Mouse (Mus musculus): Measurements from ENCODE around the gene Heatr5a.
A peak's percentile ranks its signal among the peaks of the same experiment; 100 is the strongest.

Heatr5a gene

DNA sequence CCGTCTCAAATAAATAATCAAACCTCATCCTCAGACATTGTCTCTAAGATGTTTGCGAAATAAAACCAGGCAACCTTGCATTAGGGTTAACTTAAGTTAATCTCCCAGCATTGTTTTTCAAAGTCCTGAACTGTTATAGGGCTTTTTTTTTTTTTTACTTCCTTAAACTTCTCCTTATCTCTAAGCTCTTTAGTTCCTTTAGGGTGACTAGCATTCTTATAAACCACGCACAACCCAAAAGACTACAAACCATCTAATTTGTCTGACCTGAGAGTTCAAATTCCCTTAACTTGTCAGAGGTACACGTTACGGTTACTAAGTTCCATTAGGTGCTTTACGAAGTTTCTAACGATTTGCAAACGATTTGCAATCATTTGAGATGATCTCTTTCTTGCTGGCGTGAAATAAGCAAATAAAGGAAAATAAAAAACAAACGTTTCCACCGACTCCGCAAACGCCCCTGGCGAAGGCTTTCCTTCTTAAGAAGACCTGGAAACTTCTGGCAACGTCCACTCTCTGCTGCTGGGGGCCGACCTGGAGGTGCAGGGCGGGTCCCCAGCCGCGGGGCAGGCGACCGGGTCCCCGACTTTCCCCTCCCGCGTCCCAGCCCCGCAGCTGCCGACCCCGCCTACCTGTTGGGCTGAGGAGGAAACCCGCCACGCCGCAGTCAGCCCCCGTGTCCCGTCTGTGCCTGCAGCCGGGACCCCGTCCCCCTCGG lies 610 bp downstream of the Heatr5a start:
- no peak for DNase-seq

DNA sequence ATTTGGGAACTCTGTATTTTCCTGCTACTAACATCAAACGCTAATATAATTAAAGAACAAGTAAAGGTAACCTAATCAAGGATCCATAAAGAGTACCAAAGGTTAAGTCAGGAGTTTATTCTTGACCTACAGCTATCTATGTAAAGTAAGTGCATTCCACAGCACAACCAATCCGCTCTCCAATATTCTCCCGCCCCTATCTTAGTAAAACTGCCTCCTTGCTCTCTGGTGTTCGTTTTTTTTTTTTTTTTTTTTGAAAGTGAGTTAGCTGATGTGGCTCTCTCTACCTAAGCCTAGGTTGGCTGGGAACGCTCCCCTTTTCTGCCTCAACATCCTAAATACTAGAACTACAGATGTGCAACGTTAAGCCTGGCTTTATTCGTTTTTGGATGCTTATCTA lies 1.2 kb downstream of the Heatr5a start:
- no peak for DNase-seq

DNA sequence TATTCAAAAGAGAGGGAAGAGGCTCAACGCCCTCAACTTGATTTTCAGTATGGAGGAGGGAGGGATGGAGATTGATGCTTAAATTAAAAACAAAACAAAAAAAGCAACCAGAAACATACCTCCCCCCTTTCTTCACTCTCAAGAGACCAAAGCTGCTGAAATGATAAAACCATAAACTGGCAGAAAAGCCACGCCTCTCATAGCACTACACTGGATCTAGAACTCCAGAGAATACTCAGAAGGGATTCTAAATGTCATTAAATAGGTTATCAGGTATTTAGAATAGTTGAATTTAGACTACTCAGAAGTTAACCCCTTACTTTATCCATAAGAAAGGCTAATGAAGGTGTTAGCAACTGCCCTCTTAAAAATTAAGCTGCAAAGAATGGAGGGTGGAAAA lies 2.0 kb downstream of the Heatr5a start:
- DNase-seq = no peak

DNA sequence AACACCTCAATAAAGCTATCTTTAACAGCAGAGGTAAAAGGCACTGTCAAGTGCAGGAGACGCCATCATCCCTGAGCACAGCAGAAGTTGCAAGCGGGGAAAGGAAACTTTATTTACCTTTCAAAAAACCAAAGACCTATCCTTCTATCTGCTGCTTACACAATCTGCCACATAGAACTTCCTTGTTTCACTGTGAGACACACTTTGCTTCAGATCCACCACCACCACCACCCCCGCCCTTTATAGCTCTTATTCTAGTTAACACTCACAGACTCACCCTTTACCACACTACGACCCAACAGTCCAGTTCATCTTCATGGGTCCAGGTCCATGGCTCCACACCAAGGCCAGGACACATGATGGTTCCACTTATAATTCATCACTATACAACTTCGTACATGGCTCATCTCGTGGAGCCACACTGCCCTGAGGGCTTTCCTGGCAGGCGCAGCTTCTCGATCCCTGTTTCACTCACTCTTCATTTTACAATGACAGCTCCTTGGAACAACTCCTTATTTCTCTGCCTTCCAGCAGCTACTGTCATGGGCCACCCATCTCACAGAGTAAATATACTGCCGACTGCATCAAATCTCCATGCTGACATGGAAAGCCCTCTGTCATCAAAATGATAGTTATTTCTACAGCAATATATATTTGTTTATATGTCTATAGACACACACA lies 3.1 kb downstream of the Heatr5a start:
- no peak for DNase-seq

DNA sequence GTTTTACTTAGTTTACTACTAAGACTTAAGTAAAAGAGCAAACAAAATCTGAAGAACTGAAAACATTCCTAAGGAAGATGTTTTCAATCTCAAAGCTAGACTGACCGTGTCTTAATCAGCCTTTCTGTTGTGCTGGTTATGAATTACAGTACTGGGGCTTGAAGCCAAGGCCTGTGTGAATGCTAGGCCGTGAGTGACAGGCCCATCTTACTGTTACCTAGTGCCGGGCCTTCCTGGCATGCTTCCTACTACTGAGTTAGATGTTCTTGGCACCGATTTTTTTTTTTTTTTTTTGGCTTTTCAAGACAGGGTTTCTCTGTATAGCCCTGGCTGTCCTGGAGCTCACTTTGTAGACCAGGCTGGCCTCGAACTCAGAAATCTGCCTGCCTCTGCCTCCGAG lies 13.5 kb downstream of the Heatr5a start:
- no peak for DNase-seq

DNA sequence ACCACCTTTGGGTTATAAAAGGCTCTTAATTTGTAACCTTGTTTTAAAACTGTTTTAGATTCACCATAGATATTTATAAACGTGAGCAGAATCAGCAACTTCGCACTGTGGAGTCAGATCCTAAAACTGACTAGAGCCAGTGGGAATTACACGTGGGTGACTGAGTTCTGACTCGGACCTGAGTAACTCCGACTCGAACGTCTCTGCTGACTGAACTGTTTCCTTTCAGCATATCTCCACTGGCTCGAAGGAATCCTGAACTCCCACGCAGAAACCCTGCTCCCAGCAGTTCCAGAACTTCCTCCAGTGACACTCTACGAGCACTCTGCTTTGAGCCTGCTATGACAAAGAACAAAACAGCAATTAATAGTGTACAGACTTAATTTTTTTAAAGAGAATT lies 18.8 kb downstream of the Heatr5a start:
- no peak for DNase-seq

DNA sequence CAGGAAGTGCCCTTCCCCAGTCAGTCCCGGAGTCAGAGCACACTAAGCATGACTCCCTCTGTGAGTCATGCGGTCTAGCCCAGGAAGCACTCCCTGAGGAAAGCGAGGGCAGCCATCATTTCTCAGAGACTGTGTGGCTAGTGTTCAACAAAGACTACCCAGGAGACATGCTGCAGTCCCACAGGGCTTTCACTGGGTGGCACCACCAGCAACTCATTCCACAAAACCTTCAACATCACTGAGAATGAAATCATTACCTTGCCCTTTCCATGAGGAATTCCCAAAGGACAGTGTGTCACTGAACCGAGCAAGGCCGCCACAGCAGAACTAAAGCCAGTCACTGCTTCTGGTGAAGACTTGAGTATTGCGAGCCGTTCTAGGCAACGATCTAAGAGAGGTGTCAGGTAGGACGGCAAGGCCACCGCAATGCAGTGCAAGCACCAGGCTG lies 23.6 kb downstream of the Heatr5a start:
- peak; percentile 3 for DNase-seq

DNA sequence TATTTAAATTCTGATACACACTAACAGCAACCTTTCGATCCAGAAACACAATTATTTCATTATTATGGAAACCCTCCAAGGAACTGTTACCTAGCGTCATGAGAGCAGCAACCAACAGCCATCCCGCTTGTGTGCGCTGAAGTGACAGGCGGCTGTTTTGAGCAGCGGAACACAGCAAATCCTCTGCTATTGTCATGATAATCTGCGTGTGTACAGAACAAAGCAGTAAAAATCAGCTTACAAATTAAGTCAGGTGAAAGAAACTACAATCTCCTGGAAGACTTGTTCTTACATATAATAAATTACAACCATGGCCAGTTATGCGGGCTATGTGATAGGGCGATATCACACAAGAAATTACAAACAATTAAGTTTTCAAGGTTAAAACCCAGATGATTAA lies 25.8 kb downstream of the Heatr5a start:
- DNase-seq = no peak

DNA sequence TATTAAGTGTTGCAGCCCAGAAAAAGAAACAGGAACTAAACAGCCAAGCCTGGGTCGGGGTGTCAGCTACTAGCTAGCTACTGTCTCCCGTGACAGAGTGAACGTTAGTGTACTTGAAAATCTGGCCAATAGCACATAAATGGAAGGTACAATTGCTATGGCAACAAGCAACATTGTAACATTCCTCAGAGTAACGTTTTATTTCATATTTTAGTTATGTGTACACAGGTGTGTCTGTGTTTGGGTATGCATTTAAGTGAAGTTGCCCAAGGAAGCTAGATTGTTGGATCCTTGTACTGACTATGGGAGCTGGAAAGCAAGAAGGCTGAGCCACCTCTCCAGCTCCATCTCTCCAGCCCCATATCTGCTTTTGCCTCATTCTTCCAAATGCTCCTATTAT lies 31.3 kb downstream of the Heatr5a start:
- DNase-seq = no peak

DNA sequence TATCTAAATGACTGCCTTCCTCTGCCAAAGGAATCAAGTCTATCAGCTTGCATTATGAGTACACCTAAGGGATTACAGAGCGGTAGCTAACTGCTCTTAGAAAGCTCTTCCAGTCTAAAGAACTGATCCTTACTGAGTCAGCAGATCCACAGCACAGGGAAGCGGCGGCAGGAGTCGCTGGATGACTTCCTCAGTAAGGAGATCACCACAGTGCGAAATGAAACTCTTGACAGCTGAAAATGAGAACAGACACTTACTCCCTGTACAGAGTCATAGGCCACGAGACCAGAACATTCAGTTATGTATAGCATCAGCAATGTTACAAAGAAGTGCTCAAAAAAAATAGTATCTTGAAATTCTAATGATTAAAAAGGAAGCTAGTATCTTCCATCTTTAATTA lies 33.2 kb downstream of the Heatr5a start:
- no peak for DNase-seq

DNA sequence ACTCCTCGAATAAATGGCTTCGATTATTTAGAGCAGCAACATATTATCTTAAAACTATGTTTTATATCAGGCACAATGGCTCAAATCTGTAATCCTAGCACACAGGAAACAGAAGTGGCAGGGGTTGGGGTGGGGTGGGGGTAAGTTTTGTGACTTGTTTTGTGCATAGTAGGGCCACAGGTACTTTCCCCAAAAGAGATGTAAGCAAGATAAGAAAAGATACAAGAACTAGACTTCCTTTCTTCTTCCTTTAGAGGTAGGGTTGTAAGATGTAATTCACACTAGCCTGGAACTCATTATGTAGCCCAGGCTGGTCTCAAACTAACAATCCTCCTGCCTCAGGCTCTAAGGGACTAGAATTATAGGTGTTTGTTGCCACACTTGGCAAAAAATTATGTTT lies 41.5 kb downstream of the Heatr5a start:
- DNase-seq = no peak

DNA sequence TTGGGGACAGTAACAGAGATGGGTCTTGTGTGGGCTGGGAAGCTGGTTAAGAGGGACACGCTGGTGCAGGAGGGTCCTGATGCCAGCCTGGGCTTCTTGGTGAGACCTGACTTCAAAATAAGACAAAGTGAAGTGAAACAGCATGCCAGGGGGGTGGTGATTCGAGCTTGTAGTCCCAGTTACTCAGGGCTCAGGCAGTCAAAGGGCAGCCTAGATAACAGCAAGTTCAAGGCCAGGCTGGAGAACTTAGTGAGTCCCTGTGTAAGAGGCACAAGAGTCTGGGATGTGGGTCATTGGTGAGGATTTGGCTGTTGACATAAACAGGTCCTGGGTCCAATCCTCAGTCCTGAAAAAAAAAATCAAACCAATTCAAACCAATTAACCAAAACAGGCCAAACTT lies 53.9 kb downstream of the Heatr5a start:
- no peak for DNase-seq

DNA sequence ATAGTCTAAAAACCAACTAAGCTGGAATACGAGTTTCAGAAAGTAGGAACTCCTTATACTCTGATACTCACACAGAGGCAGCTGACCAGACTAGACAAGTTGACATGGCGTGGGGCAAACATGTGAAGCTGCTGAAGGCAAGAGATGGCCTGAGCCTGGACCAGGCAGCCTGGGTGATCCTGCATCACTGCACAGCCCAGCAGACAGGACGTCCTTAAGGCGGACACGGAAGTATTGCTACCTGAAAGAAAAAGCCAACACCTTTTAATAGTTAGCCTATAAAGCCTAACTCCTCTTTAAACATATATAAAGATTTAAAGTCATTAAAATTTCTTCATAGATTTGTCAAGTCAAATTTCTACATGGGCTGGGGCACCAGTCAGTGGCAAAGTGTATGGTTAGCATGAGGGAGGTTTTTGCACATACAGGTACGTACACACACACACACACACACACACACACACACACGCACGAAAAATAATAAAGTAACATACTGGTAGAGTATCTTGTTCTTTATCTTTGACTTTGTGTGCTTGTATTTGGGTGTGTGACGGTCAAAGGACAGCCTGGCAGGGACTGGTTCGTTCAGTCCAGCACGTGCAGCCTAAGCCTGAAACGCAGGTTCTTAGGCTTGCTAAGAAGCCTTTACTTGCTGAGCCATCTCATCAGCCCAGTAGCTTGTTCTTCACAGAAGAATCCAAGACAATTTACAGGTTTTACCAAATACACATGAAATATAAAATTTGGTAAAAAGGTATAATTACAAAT lies 56.0 kb downstream of the Heatr5a start:
- no peak for DNase-seq

DNA sequence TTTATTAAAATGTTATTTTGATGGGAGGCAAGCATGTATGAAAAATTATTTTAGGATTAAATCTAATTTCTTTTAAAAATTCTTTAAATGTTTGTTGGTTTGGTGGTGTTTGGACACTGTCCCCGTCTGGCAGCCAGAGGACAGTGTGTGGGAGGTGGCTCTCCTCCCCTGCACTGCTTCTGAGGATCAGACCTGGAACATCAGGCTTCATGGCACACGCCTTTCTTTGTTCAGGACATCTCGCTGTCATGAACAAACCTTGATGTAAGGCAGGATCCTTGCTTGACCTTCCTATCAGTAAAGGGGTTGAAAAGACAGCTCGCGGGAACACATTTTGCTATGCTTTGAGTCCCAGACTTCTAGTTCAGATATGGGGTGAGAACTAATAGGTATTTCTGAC lies 61.9 kb downstream of the Heatr5a start:
- DNase-seq = no peak

DNA sequence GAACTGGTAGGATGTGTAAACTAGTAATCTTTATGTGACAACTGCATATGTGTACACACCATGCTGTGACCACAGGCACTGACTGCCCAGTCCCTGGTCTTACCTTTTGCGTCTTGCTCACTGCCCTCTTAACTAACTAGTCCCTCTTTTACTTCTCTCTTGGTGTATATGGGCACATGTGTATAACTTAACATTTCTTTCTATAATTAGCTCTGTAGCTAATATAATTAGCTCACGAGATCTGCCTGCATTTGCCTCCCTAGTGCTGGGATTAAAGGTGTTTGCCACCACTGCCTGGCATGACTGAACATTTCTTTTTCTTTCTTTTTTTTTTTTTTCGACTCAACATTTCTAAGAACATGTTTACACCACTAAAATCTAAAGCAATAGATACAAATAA lies 63.6 kb downstream of the Heatr5a start:
- DNase-seq = no peak

DNA sequence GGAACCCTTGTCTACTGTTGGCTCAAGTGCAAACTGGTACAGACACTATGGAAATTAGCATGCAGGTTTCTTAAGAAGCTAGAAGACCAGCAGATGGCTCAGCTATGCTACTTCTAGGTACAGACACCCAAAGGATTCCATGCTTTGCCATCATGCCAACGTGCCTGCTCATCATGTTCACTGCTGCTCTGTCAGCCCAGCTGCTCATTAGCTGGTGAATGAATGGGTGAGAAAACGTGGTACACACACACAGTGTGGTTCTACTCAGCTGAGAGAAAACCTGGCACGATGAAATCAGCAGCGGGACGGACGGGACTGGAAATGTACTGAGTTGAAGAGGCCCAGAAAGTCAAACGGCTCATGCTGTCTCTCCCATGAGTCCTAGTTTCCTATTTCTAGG lies 70.6 kb downstream of the Heatr5a start:
- no peak for DNase-seq

DNA sequence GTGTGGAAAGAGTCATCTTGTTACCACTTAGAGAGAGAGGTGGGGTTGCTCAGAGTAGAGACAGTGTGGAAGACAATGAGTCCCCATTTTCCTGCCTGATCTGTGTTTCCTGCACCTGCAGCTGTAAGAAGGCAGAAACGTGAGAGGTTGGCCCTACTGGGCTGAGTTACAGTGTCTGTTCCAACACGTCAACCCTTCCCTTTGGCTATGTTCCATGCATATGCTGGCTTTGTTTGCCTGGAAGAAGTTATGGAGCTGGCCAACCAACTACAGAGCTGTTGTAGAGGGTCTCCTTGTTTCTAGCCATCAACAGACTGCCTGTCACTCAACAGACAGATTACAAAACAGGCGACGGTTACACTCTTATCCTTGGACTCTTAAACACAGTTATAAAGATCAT lies 74.2 kb downstream of the Heatr5a start:
- no peak for DNase-seq

DNA sequence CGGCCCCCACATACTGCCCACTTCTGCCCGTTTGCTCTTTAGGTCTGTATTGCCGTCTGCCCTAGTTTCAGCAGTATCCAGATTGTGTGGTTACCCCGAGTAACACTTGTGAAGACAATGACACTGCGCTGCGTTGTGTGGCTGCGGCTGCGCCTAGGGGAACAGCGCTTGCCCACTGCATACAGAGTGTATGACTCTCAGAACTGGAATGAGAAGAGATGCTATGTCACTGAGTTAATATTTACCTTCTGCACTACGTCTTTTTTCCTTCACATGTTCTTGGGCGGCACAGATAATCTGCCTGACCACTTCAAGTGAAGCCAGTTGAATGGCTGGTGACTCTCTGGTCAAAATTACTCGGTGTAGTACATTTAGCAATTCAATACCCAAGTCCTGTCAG lies 82.5 kb downstream of the Heatr5a start:
- DNase-seq = no peak

DNA sequence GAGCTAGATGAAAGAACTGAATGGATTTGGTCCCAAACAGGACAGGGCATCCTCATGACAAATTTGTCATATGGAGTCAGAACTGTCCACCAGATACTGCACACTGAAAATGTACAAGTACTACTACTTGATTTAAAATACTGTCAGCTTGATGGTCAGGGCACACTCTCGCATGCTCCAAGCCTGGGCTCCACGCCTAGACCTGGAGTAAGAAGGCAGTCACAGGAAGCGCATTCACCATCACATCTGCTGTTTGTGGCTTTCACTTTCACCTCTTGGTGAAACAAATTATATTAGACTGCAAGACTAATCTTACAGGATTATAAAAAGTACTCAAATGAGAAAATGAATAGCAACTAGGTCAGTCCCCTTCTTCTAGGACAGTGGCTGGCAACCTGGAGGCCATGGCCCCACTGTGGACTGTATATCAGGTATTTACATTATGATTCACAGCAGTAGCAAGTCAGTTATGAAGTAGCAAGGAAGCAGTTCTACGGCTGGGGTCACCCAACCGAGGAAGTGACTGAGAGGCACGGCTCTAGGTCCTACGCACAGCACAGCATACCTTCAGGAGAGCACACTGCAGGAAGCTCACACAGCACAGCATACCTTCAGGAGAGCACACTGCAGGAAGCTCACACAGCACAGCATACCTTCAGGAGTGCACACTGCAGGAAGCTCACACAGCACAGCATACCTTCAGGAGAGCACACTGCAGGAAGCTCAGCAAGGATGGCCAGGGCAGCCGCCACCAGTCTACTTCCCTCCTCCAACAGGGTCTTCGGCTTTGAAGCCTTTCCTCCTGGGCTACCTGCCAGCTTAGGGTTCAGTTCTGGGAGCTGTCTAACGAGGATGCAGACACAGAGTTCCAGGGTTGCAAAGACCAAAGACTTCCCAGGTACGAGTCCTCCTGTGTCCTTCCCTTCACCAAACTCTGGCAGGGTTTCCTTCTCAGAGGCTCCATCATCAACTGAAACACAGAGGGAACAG lies 83.5 kb downstream of the Heatr5a start:
- no peak for DNase-seq

DNA sequence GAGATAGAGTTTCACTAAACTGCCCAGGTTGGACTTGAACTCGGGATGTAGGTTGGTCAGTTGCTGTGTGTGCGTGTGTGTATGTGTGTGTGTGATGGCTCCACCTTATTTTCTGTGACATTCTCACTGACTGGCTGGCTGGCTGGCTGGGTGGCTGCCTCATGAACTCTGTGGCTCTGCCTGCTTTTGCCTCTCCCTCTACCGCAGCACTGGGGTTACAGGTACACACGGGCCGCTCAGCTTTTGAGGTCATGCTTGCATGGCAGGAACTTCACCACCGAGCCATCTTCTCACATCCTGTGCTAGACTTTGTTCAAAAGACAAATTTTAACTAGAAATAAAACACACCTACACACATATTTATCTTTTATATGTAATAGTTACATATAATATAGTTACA lies 84.8 kb downstream of the Heatr5a start:
- DNase-seq = no peak

DNA sequence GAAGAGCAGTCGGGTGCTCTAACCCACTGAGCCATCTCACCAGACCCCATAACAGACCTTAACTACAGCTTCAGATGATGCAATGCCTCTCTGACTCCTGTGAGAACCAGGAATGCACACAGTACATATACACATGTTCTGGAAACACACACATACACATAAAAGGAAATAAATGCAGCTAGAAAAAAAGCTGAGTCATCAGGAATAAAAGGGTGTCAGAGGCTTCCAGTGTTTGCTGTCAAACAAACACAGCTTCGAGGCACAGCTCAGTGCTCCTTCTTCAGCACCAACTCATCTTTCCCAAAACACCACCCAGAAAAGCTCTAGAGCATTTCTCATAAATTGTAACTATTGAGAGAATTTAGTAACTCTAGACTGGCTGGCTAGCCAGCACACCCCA lies 86.3 kb downstream of the Heatr5a start:
- no peak for DNase-seq

DNA sequence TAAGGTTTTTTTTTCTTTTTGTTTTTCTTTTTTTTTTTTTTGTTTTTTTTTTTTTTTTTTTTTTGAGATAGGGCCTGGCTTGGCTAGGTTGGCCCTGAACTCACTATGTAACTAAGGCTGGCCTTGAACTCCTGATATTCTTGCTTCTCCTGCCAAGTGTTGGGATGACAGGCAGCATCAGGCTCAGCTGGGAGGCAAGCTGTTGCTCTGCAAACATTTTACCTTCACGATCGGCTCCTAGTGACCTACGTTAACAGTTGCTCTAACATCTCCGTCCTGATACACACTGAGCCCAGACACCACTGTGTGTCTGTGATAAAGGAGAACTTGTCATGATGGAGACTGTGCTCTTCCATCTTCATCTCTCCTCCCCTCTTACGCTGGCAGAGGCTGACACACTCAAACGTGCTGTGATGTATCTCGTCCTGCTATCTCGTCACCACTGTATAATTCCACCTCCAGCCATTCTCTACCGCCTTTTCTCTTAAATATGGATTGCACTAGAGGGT lies 87.8 kb downstream of the Heatr5a start:
- DNase-seq = no peak
